Mouse (Mus musculus) lung, postnatal 0 days (tissue): ENCODE data around the gene Ssh1. TPM values are rescaled to one million over a fixed set of nuclear protein-coding genes. Genes with fewer than 3 reads are reported as not detected.

Experiments used
- ATAC-seq: fragments of 200-750 bp; cut with Nextera tagmentation; 2 replicates; pipeline ENCODE4 v1.8.0; 2017; ENCODE audit warnings: moderate library complexity
- DNase-seq: peaks from one replicate; pipeline ENCODE4 v3.0.0-alpha.2; 2016; ENCODE audit warnings: low spot score
- H3K27ac ChIP-seq: fragments of 300-500 bp; sonication (generic); 2 replicates; pipeline ENCODE4 v1.5.1; 2014; ENCODE audit warnings: antibody characterized with exemption, mild to moderate bottlenecking, low read length, mixed read lengths
- H3K27me3 ChIP-seq: fragments of 300-500 bp; sonication (generic); replicated peaks from 2 replicates; pipeline ENCODE4 v1.6.1; 2014; ENCODE audit warnings: low read length, mixed read lengths; ENCODE audit not compliant: insufficient read depth
- H3K36me3 ChIP-seq: fragments of 300-500 bp; sonication (generic); 2 replicates; pipeline ENCODE4 v1.6.1; 2014; ENCODE audit warnings: low read length, mixed read lengths; ENCODE audit not compliant: insufficient read depth
- H3K4me1 ChIP-seq: fragments of 300-500 bp; sonication (generic); 2 replicates; pipeline ENCODE4 v1.6.1; 2014; ENCODE audit warnings: antibody characterized with exemption, low read depth, low read length, mixed read lengths; ENCODE audit not compliant: insufficient read depth
- H3K4me2 ChIP-seq: fragments of 300-500 bp; sonication (generic); replicated peaks from 2 replicates; pipeline ENCODE4 v1.6.1; 2014; ENCODE audit warnings: low read depth, mild to moderate bottlenecking, low read length, moderate library complexity, mixed read lengths
- H3K4me3 ChIP-seq: fragments of 300-500 bp; sonication (generic); 2 replicates; pipeline ENCODE4 v1.5.1; 2014; ENCODE audit warnings: low read depth, low read length
- H3K9ac ChIP-seq: fragments of 300-500 bp; sonication (generic); replicated peaks from 2 replicates; pipeline ENCODE4 v1.6.1; 2014; ENCODE audit warnings: low read depth, mild to moderate bottlenecking
- H3K9me3 ChIP-seq: fragments of 300-500 bp; sonication (generic); 2 replicates; pipeline ENCODE4 v1.6.1; 2016; ENCODE audit warnings: low read length, mixed read lengths
- CTCF ChIP-seq: IDR thresholded peaks from 2 replicates; pipeline ENCODE4 v1.5.1; 2016; ENCODE audit warnings: antibody characterized with exemption, mild to moderate bottlenecking
- EP300 ChIP-seq: IDR thresholded peaks from 2 replicates; pipeline ENCODE4 v1.6.1; 2016; ENCODE audit warnings: antibody characterized with exemption, mild to moderate bottlenecking, control low read depth
- WGBS: fragments of 180-500 bp; shearing (Covaris S2); extraction: QIAGEN DNeasy Blood & Tissue Kit; methylation state at CpG from one replicate; pipeline ENCODE4 v1.1.7; 2014; 5-methylcytosine and 5-hydroxymethylcytosine counted together
- polyA plus RNA-seq: library from polyadenylated mRNA; unstranded; fragments of >200 nt; fragmentation: Nextera tagmentation; extraction: Ambion mirVana; gene quantifications from 2 replicates; pipeline ENCODE4 v1.2.1, GENCODE M21; 2015

Ssh1 gene
- polyA plus RNA-seq, 1 experiment from 2014 or later = 13.2 TPM

DNA sequence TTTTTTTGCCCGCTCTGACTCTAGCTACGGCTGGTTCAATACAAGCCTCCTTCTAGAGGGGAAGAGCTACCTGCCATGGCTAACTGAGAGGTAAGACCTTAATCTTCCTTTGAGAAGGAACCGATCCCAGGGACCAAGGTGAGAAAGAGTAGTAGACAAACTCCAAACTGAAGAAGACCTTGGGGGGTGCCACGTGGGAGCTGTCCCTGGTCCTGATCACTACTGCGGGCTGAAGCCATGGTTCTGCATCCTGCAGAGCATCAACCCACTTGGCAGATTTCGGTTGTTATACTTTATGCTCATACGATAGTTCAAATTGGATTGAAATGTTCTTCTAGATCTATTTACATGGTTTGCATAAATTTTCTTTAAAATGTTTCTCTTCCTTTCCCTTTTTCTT lies 21.4 kb upstream of the Ssh1 start:
- DNase-seq (no peak), ATAC-seq (no peak)
- H3K9ac ChIP-seq = no peak overlapping the region
- TF ChIP-seq CTCF = no peak
- TF ChIP-seq EP300 = no peak
- H3K9me3 ChIP-seq = no peaks in the 10 kb centered on the region
- no peaks in the 10 kb centered on the region for H3K4me1 ChIP-seq
- WGBS = 60% methylated on average over 7 of the region's 7 CpGs
- H3K4me3 ChIP-seq = no peak overlapping the region
- no peak overlapping the region for H3K27ac ChIP-seq
- H3K4me2 ChIP-seq = no peak overlapping the region
- H3K27me3 ChIP-seq = no peaks in the 10 kb centered on the region
- no peaks in the 10 kb centered on the region for H3K36me3 ChIP-seq

DNA sequence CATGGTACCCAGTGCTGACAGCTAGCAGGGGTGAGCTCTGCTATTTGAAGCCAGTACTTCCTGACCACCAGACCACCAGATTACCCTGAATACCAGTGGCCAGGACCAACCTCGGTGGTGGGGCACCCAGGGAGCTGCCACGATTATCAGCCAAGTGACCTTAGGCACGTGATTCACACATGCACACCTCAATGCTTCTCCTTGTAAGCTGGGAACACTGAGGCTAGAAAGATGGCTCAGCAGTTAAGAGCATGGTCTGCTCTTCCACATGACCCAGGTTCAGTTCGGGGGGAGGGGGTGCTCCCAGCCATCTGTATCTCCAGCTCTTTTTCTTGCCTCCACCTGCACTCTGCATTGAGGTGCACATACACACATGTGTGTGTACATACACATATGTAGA lies 15.4 kb upstream of the Ssh1 start:
- no peak for ATAC-seq
- 58% methylated on average over 4 of the region's 4 CpGs for whole genome bisulfite sequencing
- TF ChIP-seq CTCF = no peak
- no peak for TF ChIP-seq EP300

DNA sequence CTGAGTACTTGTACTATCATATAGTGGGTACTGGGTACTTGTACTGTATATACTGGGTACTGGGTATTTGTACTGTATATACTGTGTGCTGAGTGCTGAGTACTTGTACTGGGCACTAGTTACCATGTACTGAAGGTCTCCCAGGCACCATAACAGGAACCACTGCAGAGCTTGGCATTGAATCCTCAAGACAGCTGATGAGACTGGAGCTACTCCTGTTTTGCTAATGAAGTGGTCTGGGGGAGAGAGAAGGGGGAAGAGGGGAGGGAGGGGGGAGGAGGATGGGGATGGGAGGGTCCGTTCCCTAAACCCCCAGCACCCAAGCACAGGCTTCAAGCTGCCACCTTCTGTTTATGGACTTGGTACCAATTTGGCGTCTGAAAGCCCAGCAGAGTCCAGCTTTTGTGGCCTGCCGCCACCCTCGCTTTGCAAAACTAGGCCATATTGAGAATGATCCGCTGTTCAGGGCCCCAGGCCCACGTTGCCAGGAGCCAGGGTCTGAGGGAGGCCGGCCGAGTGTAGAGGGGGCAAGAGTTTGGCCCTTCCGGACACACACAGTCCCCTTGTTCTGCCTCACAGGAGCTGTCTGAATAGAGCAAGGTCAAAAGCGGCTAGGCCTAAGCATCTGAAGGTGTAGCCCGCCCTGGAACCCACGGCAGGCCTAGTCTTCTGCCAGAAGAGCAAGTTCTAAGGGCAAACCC lies 14.2 kb upstream of the Ssh1 start:
- no peak for DNase-seq
- ATAC-seq = no peak
- no peaks in the 10 kb centered on the region for H3K36me3 ChIP-seq
- H3K27me3 ChIP-seq = no peaks in the 10 kb centered on the region
- H3K4me2 ChIP-seq = no peak overlapping the region
- TF ChIP-seq EP300 (no peak), CTCF (no peak)
- no peak overlapping the region for H3K9ac ChIP-seq
- H3K27ac ChIP-seq = no peak overlapping the region
- 78% methylated on average over 12 of the region's 12 CpGs for WGBS
- no peak overlapping the region for H3K4me3 ChIP-seq
- no peaks in the 10 kb centered on the region for H3K9me3 ChIP-seq
- H3K4me1 ChIP-seq = no peaks in the 10 kb centered on the region

More for the DNA sequence above, 15.4 kb upstream of the Ssh1 start:
- Histone ChIP-seq H3K4me2 (no peak overlapping the region), H3K4me3 (no peak overlapping the region), H3K9me3 (no peaks in the 10 kb centered on the region), H3K9ac (no peak overlapping the region), H3K27me3 (no peaks in the 10 kb centered on the region), H3K36me3 (no peaks in the 10 kb centered on the region), H3K4me1 (no peaks in the 10 kb centered on the region), H3K27ac (no peak overlapping the region)
- no peak for DNase-seq

DNA sequence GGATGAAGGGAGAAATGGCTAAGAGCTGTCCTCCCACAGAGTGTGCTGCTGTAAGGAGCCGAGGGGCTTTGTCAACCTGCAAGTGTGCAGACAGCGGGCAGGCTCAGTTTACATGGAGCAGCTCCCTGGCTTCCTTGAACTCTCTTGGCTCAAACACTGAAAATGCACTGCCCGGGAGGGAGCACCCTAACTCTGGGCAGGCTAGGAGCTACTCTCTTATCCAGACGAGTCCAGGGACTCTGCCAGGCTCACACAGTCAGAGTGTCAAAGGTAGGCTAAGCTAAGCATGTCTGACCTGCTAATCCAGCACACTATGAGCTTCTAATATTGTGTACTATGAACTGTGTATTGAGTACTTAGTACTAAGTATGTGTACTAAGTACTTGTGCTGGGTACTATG lies 13.3 kb upstream of the Ssh1 start:
- ATAC-seq (no peak), DNase-seq (no peak)
- no peaks in the 10 kb centered on the region for H3K27me3 ChIP-seq
- H3K36me3 ChIP-seq = no peaks in the 10 kb centered on the region
- H3K4me3 ChIP-seq = no peak overlapping the region
- WGBS = 65% methylated on average over 4 of the region's 4 CpGs
- no peak overlapping the region for H3K9ac ChIP-seq
- H3K27ac ChIP-seq = no peak overlapping the region
- no peak for TF ChIP-seq EP300
- TF ChIP-seq CTCF = no peak
- no peak overlapping the region for H3K4me2 ChIP-seq
- H3K9me3 ChIP-seq = no peaks in the 10 kb centered on the region
- H3K4me1 ChIP-seq = no peaks in the 10 kb centered on the region

DNA sequence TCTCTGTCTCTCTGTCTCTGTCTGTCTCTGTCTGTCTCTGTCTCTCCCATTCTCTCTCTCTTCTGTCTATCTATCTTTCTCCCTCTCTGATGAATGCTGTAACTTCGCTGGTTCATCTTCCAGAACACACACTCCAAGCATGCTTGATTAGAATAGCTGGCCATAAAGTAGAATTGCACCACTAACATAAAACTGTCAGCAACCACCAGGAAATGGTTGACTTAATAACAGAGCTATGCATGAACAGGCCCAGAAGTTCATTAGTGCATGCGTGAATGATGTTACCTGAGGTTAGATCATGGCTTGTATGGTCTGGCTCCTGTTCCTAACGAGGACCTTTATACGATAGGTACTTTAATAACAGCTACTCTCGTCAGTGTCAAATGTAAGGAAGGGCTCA lies 11.4 kb upstream of the Ssh1 start:
- H3K27ac ChIP-seq = no peak overlapping the region

DNA sequence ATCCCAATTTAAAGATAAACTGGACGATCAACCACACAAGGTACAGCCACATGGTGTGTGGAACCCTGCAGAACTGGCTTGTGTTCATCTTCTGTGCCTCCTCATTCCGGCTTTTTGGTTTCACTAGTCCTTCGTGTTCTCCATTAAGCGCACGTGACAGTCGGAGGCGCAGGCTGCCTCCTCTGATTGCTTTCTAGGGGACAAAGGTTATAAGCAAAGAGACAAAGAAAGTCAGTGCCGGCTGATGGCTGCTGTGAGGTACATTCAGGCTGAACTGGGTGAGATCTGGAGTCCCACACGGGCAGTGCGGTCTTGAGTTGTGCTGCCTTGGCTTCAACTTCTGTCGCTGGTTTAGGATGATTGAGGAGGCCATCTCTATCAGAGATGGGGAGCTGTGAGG lies 10.9 kb upstream of the Ssh1 start:
- H3K9ac ChIP-seq = no peak overlapping the region
- 76% methylated on average over 11 of the region's 11 CpGs for WGBS
- TF ChIP-seq EP300 (no peak), CTCF (no peak)
- no peak overlapping the region for H3K27ac ChIP-seq
- no peaks in the 10 kb centered on the region for H3K36me3 ChIP-seq
- H3K4me2 ChIP-seq = no peak overlapping the region
- H3K4me3 ChIP-seq = no peak overlapping the region
- no peaks in the 10 kb centered on the region for H3K9me3 ChIP-seq
- ATAC-seq (no peak), DNase-seq (no peak)
- H3K27me3 ChIP-seq = no peaks in the 10 kb centered on the region
- H3K4me1 ChIP-seq = no peaks in the 10 kb centered on the region

More for the DNA sequence above, 11.4 kb upstream of the Ssh1 start:
- H3K36me3 ChIP-seq = no peaks in the 10 kb centered on the region
- no peak overlapping the region for H3K4me3 ChIP-seq
- ATAC-seq = no peak
- TF ChIP-seq CTCF = no peak
- no peak for TF ChIP-seq EP300
- no peaks in the 10 kb centered on the region for H3K9me3 ChIP-seq
- no peak overlapping the region for H3K9ac ChIP-seq
- DNase-seq = no peak
- WGBS = 81% methylated on average over 5 of the region's 5 CpGs
- no peak overlapping the region for H3K4me2 ChIP-seq
- no peaks in the 10 kb centered on the region for H3K27me3 ChIP-seq
- no peaks in the 10 kb centered on the region for H3K4me1 ChIP-seq

DNA sequence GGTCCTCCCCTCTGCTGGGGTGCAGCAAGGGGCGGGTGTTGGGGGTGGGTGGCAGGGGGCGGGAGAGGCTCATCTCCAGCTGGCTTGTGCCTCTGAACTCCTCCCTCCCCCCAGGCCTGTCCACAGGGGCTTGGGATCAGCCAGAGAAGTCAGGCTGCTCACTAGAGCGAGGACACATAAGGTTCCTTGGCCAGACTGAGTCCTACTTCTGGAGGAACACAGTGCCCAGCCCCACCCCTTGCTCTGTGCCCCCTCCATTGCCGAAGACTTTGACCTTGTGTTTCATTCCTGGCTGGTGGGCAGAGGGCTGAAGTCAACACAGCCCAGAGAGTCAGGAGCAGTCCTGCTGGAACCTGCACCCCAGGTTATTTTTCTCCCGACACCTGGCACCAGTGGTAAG lies 9.8 kb upstream of the Ssh1 start, which contains the start of gene Dao:
Dao (plus strand) TSS at position 162 of the 400 bp plus-strand sequence.
- Histone ChIP-seq H3K27ac (no peak within 1 kb of the TSS), H3K27me3 (no peaks in the 10 kb centered on the region), H3K4me3 (no peak within 1 kb of the TSS), H3K9me3 (no peaks in the 10 kb centered on the region), H3K9ac (no peak within 1 kb of the TSS), H3K4me1 (no peaks in the 10 kb centered on the region), H3K4me2 (no peak within 1 kb of the TSS), H3K36me3 (no peaks in the 10 kb centered on the region)
- no peak for DNase-seq
- 39% methylated on average over 5 of the region's 5 CpGs for WGBS
- no peak for TF ChIP-seq EP300
- TF ChIP-seq CTCF = no peak
- no peak for ATAC-seq
